Mouse (Mus musculus): ENCODE results near the gene Nme3. TPM values are rescaled to one million over a fixed set of nuclear protein-coding genes. Genes with fewer than 3 reads are reported as not detected.
A peak's percentile ranks its signal among the peaks of the same experiment; 100 is the strongest.

The Nme3 gene
- polyA plus RNA-seq, 1 experiment from 2014 or later = 57.1 TPM

DNA sequence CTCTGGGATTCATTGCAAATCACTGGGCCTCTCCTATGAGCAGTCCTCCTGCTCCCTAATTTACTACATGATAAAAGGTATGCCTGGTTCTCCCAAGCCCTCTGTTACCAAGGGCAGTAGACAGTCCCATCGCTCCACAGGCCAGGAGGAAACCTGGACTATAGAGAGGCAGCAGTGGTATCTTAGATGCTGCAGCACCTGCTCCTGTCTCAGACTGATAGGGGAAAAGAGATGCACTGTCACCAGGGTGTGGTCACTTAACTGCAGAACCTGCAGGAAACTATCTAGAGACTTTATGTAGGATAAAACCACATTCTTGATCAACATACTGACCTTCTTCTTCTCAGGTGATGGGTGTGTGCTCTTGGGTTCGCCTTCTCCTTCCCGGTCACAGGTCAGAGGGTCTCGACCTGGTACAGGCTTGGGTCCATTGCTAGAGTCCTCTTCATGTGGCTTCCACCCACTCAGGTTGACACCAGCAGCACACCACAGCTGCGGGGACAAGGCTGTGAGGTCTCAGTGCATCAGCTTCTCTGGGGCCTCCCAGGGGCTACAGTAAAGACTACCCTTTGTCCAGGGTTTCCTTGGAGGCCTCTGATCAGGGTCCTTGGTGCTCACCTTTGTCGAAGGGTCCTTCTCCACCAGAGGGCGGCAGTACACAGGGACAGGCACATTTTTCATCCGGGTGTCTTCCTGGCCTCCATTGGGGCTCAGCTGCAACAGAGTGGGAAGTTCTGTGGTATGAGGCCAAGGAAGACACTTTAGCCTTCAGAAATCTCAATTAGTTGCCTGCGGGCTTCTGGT lies 6.6 kb downstream of the Nme3 start:
- Histone ChIP-seq H3K4me2 (ENCODE audit: low read depth) (no peak overlapping the region), H3K27me3 (ENCODE audit: control insufficient read depth, insufficient read depth, low read length) (no peaks in the 10 kb centered on the region), H3K4me1 (ENCODE audit: control insufficient read depth, insufficient read depth, low read length) (no peaks in the 10 kb centered on the region; the same call in 1 of the 2 replicates), H3K9me3 (ENCODE audit: control insufficient read depth, low read length) (no peaks in the 10 kb centered on the region), H3K4me3 (ENCODE audit: low read depth, low read length) (no peak overlapping the region), H3K27ac (ENCODE audit: low read depth, low read length) (no peak overlapping the region), H3K36me3 (ENCODE audit: control insufficient read depth, insufficient read depth, low read length) (peaks cover 39% of the 10 kb centered on the region), H3K9ac (ENCODE audit: low read length) (no peak overlapping the region)
- DNase-seq (ENCODE audit: low spot score) = no peak
- WGBS = 73% methylated on average over 9 of the region's 9 CpGs
- no peak for ATAC-seq (ENCODE audit: insufficient read depth, low FRiP score, low TSS enrichment)

- Histone ChIP-seq H3K4me2 (ENCODE audit: low read depth) (no peak overlapping the region), H3K4me3 (ENCODE audit: low read depth, low read length) (no peak overlapping the region), H3K9ac (ENCODE audit: low read length) (no peak overlapping the region), H3K36me3 (ENCODE audit: control insufficient read depth, insufficient read depth, low read length) (peaks cover 41% of the 10 kb centered on the region), H3K27me3 (ENCODE audit: control insufficient read depth, insufficient read depth, low read length) (no peaks in the 10 kb centered on the region), H3K4me1 (ENCODE audit: control insufficient read depth, insufficient read depth, low read length) (no peaks in the 10 kb centered on the region), H3K9me3 (ENCODE audit: control insufficient read depth, low read length) (no peaks in the 10 kb centered on the region), H3K27ac (ENCODE audit: low read depth, low read length) (no peak overlapping the region)
- ATAC-seq (ENCODE audit: insufficient read depth, low FRiP score, low TSS enrichment) = no peak
- no peak for DNase-seq (ENCODE audit: low spot score)
- WGBS = 93% methylated on average over 9 of the region's 9 CpGs
These were observed 7.5 kb downstream of the Nme3 start for GRCm38 (mm10) chr17:24903767-24904166.

GRCm38 (mm10) chr17:24907591-24907990 lies 11.3 kb downstream of the Nme3 start:
- H3K4me2 ChIP-seq (ENCODE audit: low read depth) = no peak overlapping the region
- DNase-seq (ENCODE audit: low spot score) = no peak
- no peak for ATAC-seq (ENCODE audit: insufficient read depth, low FRiP score, low TSS enrichment)
- H3K4me3 ChIP-seq (ENCODE audit: low read depth, low read length) = no peak overlapping the region
- 96% methylated on average over 2 of the region's 2 CpGs for WGBS
- no peak overlapping the region for H3K9ac ChIP-seq (ENCODE audit: low read length)
- H3K27ac ChIP-seq (ENCODE audit: low read depth, low read length) = no peak overlapping the region
- peaks cover 23% of the 10 kb centered on the region for H3K36me3 ChIP-seq (ENCODE audit: control insufficient read depth, insufficient read depth, low read length)
- H3K4me1 ChIP-seq (ENCODE audit: control insufficient read depth, insufficient read depth, low read length) = no peaks in the 10 kb centered on the region
- H3K9me3 ChIP-seq (ENCODE audit: control insufficient read depth, low read length) = no peaks in the 10 kb centered on the region
- H3K27me3 ChIP-seq (ENCODE audit: control insufficient read depth, insufficient read depth, low read length) = no peaks in the 10 kb centered on the region

- Histone ChIP-seq H3K4me1 (ENCODE audit: control insufficient read depth, insufficient read depth, low read length) (no peaks in the 10 kb centered on the region), H3K4me3 (ENCODE audit: low read depth, low read length) (no peak overlapping the region), H3K27me3 (ENCODE audit: control insufficient read depth, insufficient read depth, low read length) (no peaks in the 10 kb centered on the region), H3K4me2 (ENCODE audit: low read depth) (no peak overlapping the region), H3K36me3 (ENCODE audit: control insufficient read depth, insufficient read depth, low read length) (peaks cover 16% of the 10 kb centered on the region), H3K9ac (ENCODE audit: low read length) (no peak overlapping the region), H3K27ac (ENCODE audit: low read depth, low read length) (no peak overlapping the region), H3K9me3 (ENCODE audit: control insufficient read depth, low read length) (no peaks in the 10 kb centered on the region)
- ATAC-seq (ENCODE audit: insufficient read depth, low FRiP score, low TSS enrichment) = no peak
- no peak for DNase-seq (ENCODE audit: low spot score)
These were observed 17.7 kb downstream of the Nme3 start for GRCm38 (mm10) chr17:24913984-24914383.

GRCm38 (mm10) chr17:24923246-24923645 lies 26.9 kb downstream of the Nme3 start:
- Histone ChIP-seq H3K4me2 (ENCODE audit: low read depth) (no peak overlapping the region), H3K36me3 (ENCODE audit: control insufficient read depth, insufficient read depth, low read length) (peaks cover 26% of the 10 kb centered on the region), H3K9me3 (ENCODE audit: control insufficient read depth, low read length) (no peaks in the 10 kb centered on the region), H3K27me3 (ENCODE audit: control insufficient read depth, insufficient read depth, low read length) (no peaks in the 10 kb centered on the region), H3K9ac (ENCODE audit: low read length) (no peak overlapping the region), H3K4me1 (ENCODE audit: control insufficient read depth, insufficient read depth, low read length) (no peaks in the 10 kb centered on the region), H3K27ac (ENCODE audit: low read depth, low read length) (no peak overlapping the region), H3K4me3 (ENCODE audit: low read depth, low read length) (no peak overlapping the region)
- 97% methylated on average over 1 of the region's 1 CpGs for WGBS
- no peak for DNase-seq (ENCODE audit: low spot score)
- ATAC-seq (ENCODE audit: insufficient read depth, low FRiP score, low TSS enrichment) = no peak

DNA sequence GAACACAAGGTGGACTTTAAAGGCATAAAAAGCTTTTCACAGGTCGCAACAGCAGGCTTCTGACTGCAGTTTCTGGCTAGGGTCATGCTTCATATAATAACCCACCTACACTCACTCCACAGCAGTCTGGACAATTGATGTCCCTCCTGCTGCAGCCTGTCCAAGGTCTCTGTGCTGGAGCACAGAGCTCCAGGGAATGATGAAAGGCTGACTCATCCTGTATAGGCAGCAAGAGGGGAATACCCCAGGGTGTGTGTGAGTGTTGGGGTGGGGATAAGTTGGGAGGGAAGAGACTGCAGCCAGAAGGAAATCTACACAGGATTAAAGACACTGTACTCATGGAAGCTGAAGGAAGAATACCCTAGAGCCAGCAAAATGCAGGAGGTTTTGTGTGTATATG lies 33.2 kb downstream of the Nme3 start:
- no peaks in the 10 kb centered on the region; the same call in 1 of the 2 replicates for H3K4me1 ChIP-seq (ENCODE audit: control insufficient read depth, insufficient read depth, low read length)
- H3K36me3 ChIP-seq (ENCODE audit: control insufficient read depth, insufficient read depth, low read length) = peaks cover 9% of the 10 kb centered on the region
- WGBS = 93% methylated on average over 1 of the region's 1 CpGs
- no peaks in the 10 kb centered on the region for H3K9me3 ChIP-seq (ENCODE audit: control insufficient read depth, low read length)
- H3K9ac ChIP-seq (ENCODE audit: low read length) = no peak overlapping the region
- no peak overlapping the region for H3K27ac ChIP-seq (ENCODE audit: low read depth, low read length)
- DNase-seq (ENCODE audit: low spot score) = no peak
- H3K4me3 ChIP-seq (ENCODE audit: low read depth, low read length) = no peak overlapping the region
- no peak overlapping the region for H3K4me2 ChIP-seq (ENCODE audit: low read depth)
- no peaks in the 10 kb centered on the region for H3K27me3 ChIP-seq (ENCODE audit: control insufficient read depth, insufficient read depth, low read length)
- no peak for ATAC-seq (ENCODE audit: insufficient read depth, low FRiP score, low TSS enrichment)

DNA sequence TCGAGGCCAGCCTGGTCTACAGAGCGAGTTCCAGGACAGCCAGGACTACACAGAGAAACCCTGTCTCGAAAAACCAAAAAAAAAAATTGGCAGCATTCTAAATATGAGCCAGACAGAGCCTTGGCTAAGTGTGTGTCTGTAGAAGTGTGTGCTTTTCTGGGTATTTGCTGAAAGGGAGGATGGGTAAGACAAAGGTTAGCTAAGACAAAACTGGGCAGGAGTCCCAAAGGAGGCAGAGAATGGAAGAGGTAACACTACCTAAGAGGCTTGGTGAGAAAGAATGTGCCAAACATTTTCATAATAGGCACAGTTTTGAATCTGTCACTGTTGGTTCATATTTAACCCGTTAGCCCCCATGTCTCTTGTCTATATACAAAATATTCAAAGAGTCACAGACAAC lies 36.1 kb downstream of the Nme3 start:
- no peak for ATAC-seq (ENCODE audit: insufficient read depth, low FRiP score, low TSS enrichment)
- 95% methylated on average over 4 of the region's 4 CpGs for WGBS

GRCm38 (mm10) chr17:24933163-24933562 lies 36.9 kb downstream of the Nme3 start:
- no peak for DNase-seq (ENCODE audit: low spot score)
- Histone ChIP-seq H3K4me3 (ENCODE audit: low read depth, low read length) (no peak overlapping the region), H3K4me2 (ENCODE audit: low read depth) (no peak overlapping the region), H3K4me1 (ENCODE audit: control insufficient read depth, insufficient read depth, low read length) (peaks cover 12% of the 10 kb centered on the region), H3K27me3 (ENCODE audit: control insufficient read depth, insufficient read depth, low read length) (no peaks in the 10 kb centered on the region), H3K27ac (ENCODE audit: low read depth, low read length) (no peak overlapping the region), H3K9ac (ENCODE audit: low read length) (no peak overlapping the region), H3K9me3 (ENCODE audit: control insufficient read depth, low read length) (no peaks in the 10 kb centered on the region), H3K36me3 (ENCODE audit: control insufficient read depth, insufficient read depth, low read length) (no peaks in the 10 kb centered on the region)
- 69% methylated on average over 4 of the region's 4 CpGs for WGBS
- ATAC-seq (ENCODE audit: insufficient read depth, low FRiP score, low TSS enrichment) = no peak

More for the DNA sequence above, 36.1 kb downstream of the Nme3 start:
- Histone ChIP-seq H3K27me3 (ENCODE audit: control insufficient read depth, insufficient read depth, low read length) (no peaks in the 10 kb centered on the region), H3K9ac (ENCODE audit: low read length) (no peak overlapping the region), H3K36me3 (ENCODE audit: control insufficient read depth, insufficient read depth, low read length) (no peaks in the 10 kb centered on the region), H3K4me2 (ENCODE audit: low read depth) (no peak overlapping the region), H3K4me1 (ENCODE audit: control insufficient read depth, insufficient read depth, low read length) (peaks cover 12% of the 10 kb centered on the region), H3K27ac (ENCODE audit: low read depth, low read length) (no peak overlapping the region), H3K4me3 (ENCODE audit: low read depth, low read length) (no peak overlapping the region), H3K9me3 (ENCODE audit: control insufficient read depth, low read length) (no peaks in the 10 kb centered on the region)
- no peak for DNase-seq (ENCODE audit: low spot score)

GRCm38 (mm10) chr17:24934926-24935325 lies 38.6 kb downstream of the Nme3 start:
- peaks cover 12% of the 10 kb centered on the region for H3K4me1 ChIP-seq (ENCODE audit: control insufficient read depth, insufficient read depth, low read length)
- DNase-seq (ENCODE audit: low spot score) = no peak
- no peak overlapping the region for H3K9ac ChIP-seq (ENCODE audit: low read length)
- peak overlapping the region; percentile 78 for H3K4me2 ChIP-seq (ENCODE audit: low read depth)
- H3K36me3 ChIP-seq (ENCODE audit: control insufficient read depth, insufficient read depth, low read length) = no peaks in the 10 kb centered on the region
- H3K27ac ChIP-seq (ENCODE audit: low read depth, low read length) = no peak overlapping the region
- H3K9me3 ChIP-seq (ENCODE audit: control insufficient read depth, low read length) = no peaks in the 10 kb centered on the region
- WGBS = 91% methylated on average over 4 of the region's 4 CpGs
- no peak for ATAC-seq (ENCODE audit: insufficient read depth, low FRiP score, low TSS enrichment)
- no peaks in the 10 kb centered on the region for H3K27me3 ChIP-seq (ENCODE audit: control insufficient read depth, insufficient read depth, low read length)
- H3K4me3 ChIP-seq (ENCODE audit: low read depth, low read length) = no peak overlapping the region
